Mouse (Mus musculus) CH12.LX (cell line): Measurements from ENCODE around the gene Nphp4. TPM values are rescaled to one million over a fixed set of nuclear protein-coding genes. Genes with fewer than 3 reads are reported as not detected.
A peak's percentile ranks its signal among the peaks of the same experiment; 100 is the strongest.

Source experiments
- DNase-seq: peaks from one replicate; pipeline ENCODE4 v3.0.0-alpha.2; 2013; ENCODE audit errors: extremely low read depth
- H3K27ac ChIP-seq: 2 replicates; pipeline ENCODE4 v1.5.1; 2012; ENCODE audit warnings: low read depth, mild to moderate bottlenecking, control low read depth, moderate library complexity; ENCODE audit not compliant: insufficient read depth
- H3K27me3 ChIP-seq: replicated peaks from 2 replicates; pipeline ENCODE3; 2012; ENCODE audit warnings: inconsistent platforms
- H3K36me3 ChIP-seq, 2 experiments: replicated peaks in 1 of 2; 2 replicates each; pipeline versions ENCODE3 to v1.6.1; 2012; ENCODE audit warnings: inconsistent platforms in 1 of 2, low read length in 1 of 2, mild to moderate bottlenecking in 1 of 2, mixed read lengths in 1 of 2, moderate library complexity in 1 of 2; ENCODE audit not compliant: control insufficient read depth in 1 of 2, insufficient read depth in 1 of 2
- H3K4me1 ChIP-seq, 2 experiments: 2 replicates each; pipeline ENCODE4 v1.6.1; 2012; ENCODE audit warnings: inconsistent platforms in 1 of 2, moderate library complexity in 1 of 2; ENCODE audit not compliant: insufficient read depth in 2 of 2, control insufficient read depth in 1 of 2
- H3K4me2 ChIP-seq: 2 replicates; pipeline ENCODE4 v1.6.1; 2012; ENCODE audit warnings: low read depth, mild to moderate bottlenecking, control low read depth; ENCODE audit not compliant: poor library complexity, insufficient read depth, severe bottlenecking
- H3K4me3 ChIP-seq, 3 experiments: fragments of 150-350 bp in 1 of 3; sonication (generic) in 1 of 3; replicated peaks in 1 of 3; 2 replicates each; pipeline versions ENCODE3 to v1.5.1; 2011 to 2012; ENCODE audit warnings: low read depth in 2 of 3, low read length in 2 of 3, mild to moderate bottlenecking in 2 of 3, moderate library complexity in 2 of 3, control low read depth in 1 of 3, improper control_type of control experiment in 1 of 3, inconsistent platforms in 1 of 3, mixed read lengths in 1 of 3; ENCODE audit not compliant: poor library complexity in 1 of 3
- H3K79me2 ChIP-seq: replicated peaks from 2 replicates; pipeline ENCODE4 v1.6.1; 2012; ENCODE audit warnings: mild to moderate bottlenecking, moderate library complexity; ENCODE audit not compliant: control insufficient read depth, poor library complexity, insufficient read depth, severe bottlenecking; ENCODE audit errors: extremely low read depth
- H3K9ac ChIP-seq: 2 replicates; pipeline ENCODE4 v1.6.1; 2012; ENCODE audit warnings: low read depth, mild to moderate bottlenecking, control low read depth, moderate library complexity; ENCODE audit not compliant: insufficient read depth
- H3K9me3 ChIP-seq: replicated peaks from 2 replicates; pipeline ENCODE3; 2012; ENCODE audit warnings: low read length, inconsistent platforms, mixed read lengths
- BHLHE40 ChIP-seq: IDR thresholded peaks from 2 replicates; pipeline ENCODE4 v1.6.1; 2011; ENCODE audit warnings: mild to moderate bottlenecking, low read depth, low read length, improper control_type of control experiment
- CTCF ChIP-seq, 2 experiments: IDR thresholded peaks in 1 of 2; conservative IDR thresholded peaks in 1 of 2; 2 replicates each; pipeline ENCODE4 v1.5.1; 2011 to 2012; ENCODE audit warnings: low read depth in 2 of 2, low read length in 2 of 2, improper control_type of control experiment in 1 of 2, inconsistent platforms in 1 of 2, mild to moderate bottlenecking in 1 of 2, moderate library complexity in 1 of 2
- E2F4 ChIP-seq: IDR thresholded peaks from 2 replicates; pipeline ENCODE4 v1.6.1; 2011; ENCODE audit warnings: low read depth, low read length, improper control_type of control experiment; ENCODE audit not compliant: insufficient replicate concordance
- ELF1 ChIP-seq: IDR thresholded peaks from 2 replicates; pipeline ENCODE4 v1.6.1; 2014; ENCODE audit warnings: low read depth, mild to moderate bottlenecking, inconsistent platforms, low read length, improper control_type of control experiment
- ETS1 ChIP-seq: conservative IDR thresholded peaks from 2 replicates; pipeline ENCODE4 v1.6.1; 2012; ENCODE audit warnings: low read depth, mild to moderate bottlenecking, inconsistent platforms, low read length, improper control_type of control experiment, moderate library complexity
- HCFC1 ChIP-seq: IDR thresholded peaks from 2 replicates; pipeline ENCODE4 v1.6.1; 2012; ENCODE audit warnings: low read depth, mild to moderate bottlenecking, inconsistent platforms, low read length, improper control_type of control experiment
- IRF4 ChIP-seq: IDR thresholded peaks from 2 replicates; pipeline ENCODE4 v1.6.1; 2014; ENCODE audit warnings: low read depth, mild to moderate bottlenecking, inconsistent platforms, low read length, improper control_type of control experiment
- JUN ChIP-seq: IDR thresholded peaks from 2 replicates; pipeline ENCODE4 v1.6.1; 2011; ENCODE audit warnings: low read depth, mild to moderate bottlenecking, low read length, improper control_type of control experiment, moderate library complexity; ENCODE audit not compliant: insufficient read depth
- JUND ChIP-seq: conservative IDR thresholded peaks from 2 replicates; pipeline ENCODE4 v1.6.1; 2011; ENCODE audit warnings: low read depth, low read length, improper control_type of control experiment
- KAT2A ChIP-seq: IDR thresholded peaks from 2 replicates; pipeline ENCODE4 v1.6.1; 2012; ENCODE audit warnings: low read length, improper control_type of control experiment, inconsistent platforms; ENCODE audit not compliant: insufficient replicate concordance
- MAFK ChIP-seq: IDR thresholded peaks from 2 replicates; pipeline ENCODE4 v1.6.1; 2011; ENCODE audit warnings: low read length, improper control_type of control experiment; ENCODE audit not compliant: insufficient replicate concordance
- MAX ChIP-seq: IDR thresholded peaks from 2 replicates; pipeline ENCODE4 v1.6.1; 2011; ENCODE audit warnings: low read length, improper control_type of control experiment
- MEF2A ChIP-seq: IDR thresholded peaks from 2 replicates; pipeline ENCODE4 v1.6.1; 2014; ENCODE audit warnings: low read depth, mild to moderate bottlenecking, inconsistent platforms, low read length, improper control_type of control experiment, borderline replicate concordance
- MXI1 ChIP-seq: IDR thresholded peaks from 2 replicates; pipeline ENCODE4 v1.6.1; 2011; ENCODE audit warnings: mild to moderate bottlenecking, low read depth, low read length, improper control_type of control experiment
- MYC ChIP-seq: IDR thresholded peaks from 2 replicates; pipeline ENCODE4 v1.6.1; 2011; ENCODE audit warnings: low read depth, mild to moderate bottlenecking, improper control_type of control experiment, low read length
- POLR2A ChIP-seq: IDR thresholded peaks from 2 replicates; pipeline ENCODE4 v1.6.1; 2011; ENCODE audit warnings: low read depth, mild to moderate bottlenecking, improper control_type of control experiment, low read length
- POLR2AphosphoS2 ChIP-seq: IDR thresholded peaks from 2 replicates; pipeline ENCODE4 v1.6.1; 2011; ENCODE audit warnings: low read depth, low read length, improper control_type of control experiment
- RCOR1 ChIP-seq: conservative IDR thresholded peaks from 2 replicates; pipeline ENCODE4 v1.6.1; 2012; ENCODE audit warnings: low read depth, mild to moderate bottlenecking, inconsistent platforms, low read length, improper control_type of control experiment
- SIN3A ChIP-seq: IDR thresholded peaks from 2 replicates; pipeline ENCODE4 v1.6.1; 2012; ENCODE audit warnings: low read length, improper control_type of control experiment, inconsistent platforms
- SMC3 ChIP-seq: IDR thresholded peaks from 2 replicates; pipeline ENCODE4 v1.6.1; 2011; ENCODE audit warnings: low read depth, low read length, improper control_type of control experiment
- TBP ChIP-seq: conservative IDR thresholded peaks from 2 replicates; pipeline ENCODE4 v1.6.1; 2011; ENCODE audit warnings: low read depth, low read length, improper control_type of control experiment
- TCF12 ChIP-seq: IDR thresholded peaks from 2 replicates; pipeline ENCODE4 v1.6.1; 2014; ENCODE audit warnings: low read depth, mild to moderate bottlenecking, inconsistent platforms, low read length, improper control_type of control experiment
- UBTF ChIP-seq: IDR thresholded peaks from 2 replicates; pipeline ENCODE4 v1.6.1; 2012; ENCODE audit warnings: low read depth, mild to moderate bottlenecking, inconsistent platforms, low read length, improper control_type of control experiment, moderate library complexity
- USF1 ChIP-seq: IDR thresholded peaks from 2 replicates; pipeline ENCODE4 v1.6.1; 2014; ENCODE audit warnings: low read depth, mild to moderate bottlenecking, inconsistent platforms, low read length, improper control_type of control experiment
- ZC3H11A ChIP-seq: IDR thresholded peaks from 2 replicates; pipeline ENCODE4 v1.6.1; 2012; ENCODE audit warnings: low read depth, mild to moderate bottlenecking, inconsistent platforms, low read length, improper control_type of control experiment
- ZKSCAN1 ChIP-seq: IDR thresholded peaks from 2 replicates; pipeline ENCODE4 v1.6.1; 2012; ENCODE audit warnings: low read depth, inconsistent platforms, low read length, improper control_type of control experiment, borderline replicate concordance
- ZMIZ1 ChIP-seq: IDR thresholded peaks from 2 replicates; pipeline ENCODE4 v1.6.1; 2012; ENCODE audit warnings: low read depth, mild to moderate bottlenecking, inconsistent platforms, low read length, improper control_type of control experiment
- ZNF384 ChIP-seq: IDR thresholded peaks from 2 replicates; pipeline ENCODE4 v1.6.1; 2012; ENCODE audit warnings: low read depth, low read length, improper control_type of control experiment, inconsistent platforms
- dilution Hi-C: fragments of 300-500 bp; cut with MboI; formaldehyde crosslinking; loops from 2 replicates; pipeline ENCODE4 v1.14.3; 2020; ENCODE audit warnings: low sequenced_read_pairs; ENCODE audit not compliant: extremely low pct_unique_long_range_greater_than_20kb, extremely low pct_ligation_motif_present
- in situ Hi-C: fragments of 300-500 bp; cut with MboI; formaldehyde crosslinking; loops from 3 replicates; pipeline ENCODE4 v1.14.3; 2019; ENCODE audit warnings: low sequenced_read_pairs, low pct_ligation_motif_present, low pct_unique_long_range_greater_than_20kb, mixed read lengths
- polyA plus RNA-seq: library from polyadenylated mRNA; unstranded; fragments of >175 nt; gene quantifications from 2 replicates; pipeline ENCODE4 v1.2.1, GENCODE M21; 2012; ENCODE audit warnings: low read depth; ENCODE audit not compliant: insufficient read length
- total RNA-seq, 2 experiments: library from RNA; depleted of rRNA; stranded (reverse); fragments of 300-350 nt in 1 of 2; fragments of >200 nt in 1 of 2; gene quantifications; 2 replicates each; pipeline ENCODE4 v1.2.3; 2012 to 2014

Nphp4 gene
- total and polyA plus RNA-seq, 3 experiments: 0.09 to 0.68 TPM; not detected in 1

DNA sequence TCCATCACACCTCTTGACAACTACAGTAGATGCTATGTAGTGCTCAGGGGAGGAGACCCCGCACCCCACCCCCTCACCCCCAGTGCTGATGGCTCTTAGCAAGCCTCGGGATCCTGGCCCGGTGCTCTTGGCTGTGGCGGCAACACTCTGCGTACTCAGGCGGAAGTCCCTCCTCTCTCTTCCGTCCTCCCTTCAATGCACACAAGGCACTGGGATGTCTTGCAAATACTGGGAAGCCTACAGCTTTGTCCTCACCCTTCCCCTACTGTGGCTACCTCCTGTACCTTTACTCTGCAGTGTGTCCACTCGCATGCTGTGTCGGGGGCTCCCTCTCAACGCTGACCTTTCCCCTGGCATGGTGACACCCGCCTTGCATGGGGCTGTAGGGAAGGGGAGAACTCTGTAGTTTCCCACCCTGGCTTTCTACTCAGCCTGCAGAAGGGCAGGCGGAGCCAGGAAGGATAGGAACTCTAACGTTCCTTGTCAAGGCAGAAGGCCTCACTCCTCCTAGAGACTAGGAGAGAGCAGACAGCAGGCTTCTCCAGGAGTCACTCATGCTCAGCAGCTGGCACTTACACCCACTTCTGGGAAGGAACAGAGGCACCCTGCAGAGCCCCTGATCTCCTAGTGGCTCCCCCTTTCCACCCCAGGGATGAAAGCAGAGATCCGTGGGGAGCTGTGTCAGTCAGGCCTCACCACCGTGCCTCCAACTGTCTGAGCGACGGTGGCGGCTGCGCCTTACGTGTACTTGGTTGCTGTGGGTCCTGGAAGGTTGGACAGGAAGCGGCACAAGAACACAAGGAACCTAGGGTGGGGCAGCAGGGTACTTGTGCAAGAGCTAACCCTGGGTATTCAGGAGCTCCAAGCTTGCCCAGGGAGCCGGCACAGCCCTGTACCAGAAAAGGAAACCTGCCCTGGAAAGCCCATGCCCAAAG lies 28.5 kb upstream of the Nphp4 start:
- Histone ChIP-seq H3K36me3 (peaks cover 17 to 25% of the 10 kb centered on the region in 2 experiments), H3K27me3 (peaks cover 3% of the 10 kb centered on the region), H3K4me3 (peak overlapping the region; percentile 79 to 96 (median 88)), H3K9me3 (peaks cover 6% of the 10 kb centered on the region), H3K4me2 (peak overlapping the region; percentile 82), H3K79me2 (peaks cover 23% of the 10 kb centered on the region), H3K27ac (peak overlapping the region; percentile 85), H3K9ac (peak overlapping the region; percentile 90), H3K4me1 (peaks cover 12 to 30% of the 10 kb centered on the region in 2 experiments)
- dilution Hi-C loops (no loop called here), in situ Hi-C loops (no loop called here)
- DNase-seq: peak; percentile 53
- TF ChIP-seq ELF1 (no peak), ZC3H11A (no peak), MYC (no peak), USF1 (no peak), TCF12 (0 out of 2 replicates have a peak, but pooled peaks have one; percentile 8), RCOR1 (no peak), BHLHE40 (no peak), TBP (no peak), UBTF (0 out of 2 replicates have a peak, but pooled peaks have one; percentile 17), E2F4 (no peak), JUN (no peak), JUND (no peak), KAT2A (no peak), IRF4 (no peak), SIN3A (0 out of 2 replicates have a peak, but pooled peaks have one; percentile 16), MAX (0 out of 2 replicates have a peak, but pooled peaks have one; percentile 21)

DNA sequence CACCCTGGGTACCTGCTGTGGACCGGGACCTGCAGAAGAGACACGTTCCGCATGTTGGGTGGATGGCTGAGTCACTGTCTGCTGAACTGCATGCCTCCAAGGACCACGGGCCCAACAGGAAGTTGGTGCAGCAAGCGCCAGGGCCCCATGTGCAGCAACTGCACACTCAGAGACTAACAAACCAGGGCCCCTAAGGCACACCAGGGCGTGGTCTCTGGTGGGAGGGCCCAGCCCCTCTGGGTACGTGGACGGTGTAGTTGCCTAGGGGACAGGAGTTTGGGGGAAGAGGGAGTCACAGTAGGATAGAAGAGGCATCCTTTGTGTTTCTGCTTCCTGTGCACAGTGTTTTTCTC lies 27.9 kb upstream of the Nphp4 start:
- dilution Hi-C loops: no loop called here
- Histone ChIP-seq H3K27me3 (peaks cover 9% of the 10 kb centered on the region), H3K4me3 (peak overlapping the region; percentile 79 to 96 (median 88)), H3K9ac (peak overlapping the region; percentile 90), H3K4me2 (peak overlapping the region; percentile 82; the same call in 1 of the 2 replicates), H3K27ac (peak overlapping the region; percentile 85), H3K36me3 (peaks cover 11 to 18% of the 10 kb centered on the region in 2 experiments), H3K4me1 (peaks cover 12 to 30% of the 10 kb centered on the region in 2 experiments), H3K9me3 (peaks cover 6% of the 10 kb centered on the region), H3K79me2 (peaks cover 21% of the 10 kb centered on the region)
- in situ Hi-C loops: no loop called here
- DNase-seq: peak; percentile 94
- TF ChIP-seq IRF4 (peak; percentile 47; the same call in 1 of the 2 replicates), POLR2A (peak; percentile 87), TBP (peak; percentile 78), SIN3A (peak; percentile 87; the same call in 1 of the 2 replicates), SMC3 (no peak), POLR2AphosphoS2 (peak; percentile 37; the same call in 1 of the 2 replicates), MXI1 (peak; percentile 96), MAFK (peak; percentile 60; the same call in 1 of the 2 replicates), ZNF384 (no peak), USF1 (no peak), ELF1 (peak; percentile 80), RCOR1 (no peak), E2F4 (no peak), ETS1 (peak; percentile 49; the same call in 1 of the 2 replicates), ZMIZ1 (peak; percentile 90), ZKSCAN1 (no peak), CTCF (conservative IDR thresholded peaks at IDR 0.05 in 1 of 2, IDR thresholded peaks at IDR 0.05 in 1 of 2; ENCODE audit: low read depth in 2 of 2, low read length in 2 of 2) (no peak), KAT2A (peak; percentile 48; the same call in 1 of the 2 replicates), HCFC1 (peak; percentile 67), MAX (peak; percentile 84), BHLHE40 (peak; percentile 85), MEF2A (0 out of 2 replicates have a peak, but pooled peaks have one; percentile 29), MYC (peak; percentile 83; the same call in 1 of the 2 replicates)
